Mouse (Mus musculus): ENCODE measurements around the gene Vax1.

- TF ChIP-seq POLR2A (IDR thresholded peaks at IDR 0.05; ENCODE audit: extremely low read depth, insufficient read depth, low read length) (no peak), CTCF (IDR thresholded peaks at IDR 0.05; ENCODE audit: extremely low read depth, insufficient read depth, low read length) (no peak)
Measured at GRCm38 (mm10) chr19:59170766-59171095, 875 bp upstream of the Vax1 start.

Data from cortical plate, adult 2 months (tissue).